Mouse (Mus musculus) fat pad, adult 2 months (tissue): Measurements from ENCODE around the gene Mpv17l.
"Not testable (repeated sequence)": the region's sequence is repeated elsewhere in the genome, so short reads cannot be mapped to it uniquely, and the experiment has no call there.

ENCODE experiments used
- DNase-seq: peaks from one replicate; pipeline ENCODE4 v3.0.0-alpha.2; 2011; ENCODE audit warnings: low read depth, low spot score; ENCODE audit errors: extremely low read depth

Mpv17l gene

GRCm38 (mm10) chr16:13927456-13928075 is 24.6 kb downstream of the Mpv17l start:
- no peak for DNase-seq

DNA sequence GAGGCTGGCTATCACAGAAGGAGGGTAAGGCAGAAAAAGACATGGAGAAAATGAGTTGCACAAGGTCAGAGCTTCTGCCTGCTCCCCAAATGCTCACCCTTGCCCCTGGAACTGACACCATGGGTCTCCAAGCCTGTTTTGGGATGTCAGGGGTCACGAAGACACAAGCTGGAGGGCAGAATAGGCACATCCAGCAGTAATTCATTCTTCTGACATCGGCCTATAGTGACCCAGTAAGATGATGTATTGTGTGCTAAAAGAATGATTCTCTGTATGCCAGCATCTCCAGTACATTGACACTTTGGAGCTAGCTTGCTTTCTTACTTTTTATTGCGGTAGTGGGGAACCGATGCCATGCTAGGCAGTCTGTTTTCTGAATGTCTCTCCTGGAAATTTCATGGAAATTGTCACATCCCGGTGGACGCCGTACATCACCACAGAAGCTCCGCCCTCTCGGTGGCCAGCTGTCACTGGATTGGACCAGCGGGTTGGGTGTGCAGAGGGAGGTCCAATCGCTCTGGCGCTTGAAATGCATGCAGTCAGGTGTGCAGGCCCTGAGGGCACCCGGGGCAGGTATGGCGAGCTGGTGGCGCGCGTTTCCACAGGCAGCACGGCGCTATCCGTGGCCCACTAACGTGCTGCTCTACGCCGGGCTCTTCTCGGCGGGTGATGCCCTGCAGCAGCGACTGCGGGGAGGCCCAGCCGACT is 37.3 kb downstream of the Mpv17l start:
- DNase-seq, result peak; percentile 11

DNA sequence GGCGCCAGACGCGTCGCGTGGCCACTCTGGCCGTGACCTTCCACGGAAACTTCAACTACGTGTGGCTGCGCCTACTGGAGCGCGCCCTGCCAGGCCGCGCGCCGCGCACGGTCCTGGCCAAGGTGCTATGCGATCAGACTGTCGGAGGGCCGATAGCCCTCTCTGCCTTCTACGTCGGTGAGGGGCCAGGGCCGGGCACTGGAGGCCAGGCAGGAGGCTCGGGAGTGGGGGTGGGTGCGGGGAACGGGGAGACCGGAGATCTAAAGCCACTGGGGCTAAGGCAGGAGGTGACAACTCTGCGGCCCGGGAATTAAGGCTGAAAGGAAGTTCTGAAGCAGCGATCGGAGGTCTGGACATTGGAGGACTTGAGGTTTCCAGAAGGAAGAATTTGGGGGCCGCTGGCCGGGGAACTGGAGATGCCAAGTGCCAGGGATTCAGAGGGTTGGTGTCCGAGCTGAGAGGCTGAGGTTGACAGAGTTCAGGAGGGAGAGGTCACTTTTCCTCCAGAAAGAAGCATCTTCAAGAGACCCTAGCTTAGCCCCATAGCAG is 38.0 kb downstream of the Mpv17l start:
- DNase-seq, result no peak

DNA sequence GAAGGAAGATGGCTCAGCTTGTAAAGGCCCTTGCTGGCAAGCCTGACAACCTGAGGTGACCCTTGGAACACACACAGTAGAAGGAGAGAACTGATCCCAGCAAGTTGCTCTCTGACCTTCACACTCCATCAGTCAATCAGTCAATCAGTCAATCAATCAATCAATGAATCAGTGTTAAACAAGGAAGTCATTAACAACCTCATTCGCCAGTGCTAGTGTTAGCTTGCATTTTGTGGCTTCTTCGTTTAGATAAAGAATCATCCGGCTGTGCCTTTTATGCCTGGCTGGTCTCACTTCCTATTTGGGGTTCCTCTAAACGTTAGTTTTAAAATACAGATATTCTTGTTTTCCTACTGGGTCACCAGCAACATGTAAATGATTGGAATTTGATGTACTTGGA is 41.2 kb downstream of the Mpv17l start:
- no peak for DNase-seq

GRCm38 (mm10) chr16:13944752-13945151 is 41.8 kb downstream of the Mpv17l start:
- DNase-seq, result no peak

- DNase-seq, result no peak
Observed at GRCm38 (mm10) chr16:13945153-13945552, 42.2 kb downstream of the Mpv17l start.

DNA sequence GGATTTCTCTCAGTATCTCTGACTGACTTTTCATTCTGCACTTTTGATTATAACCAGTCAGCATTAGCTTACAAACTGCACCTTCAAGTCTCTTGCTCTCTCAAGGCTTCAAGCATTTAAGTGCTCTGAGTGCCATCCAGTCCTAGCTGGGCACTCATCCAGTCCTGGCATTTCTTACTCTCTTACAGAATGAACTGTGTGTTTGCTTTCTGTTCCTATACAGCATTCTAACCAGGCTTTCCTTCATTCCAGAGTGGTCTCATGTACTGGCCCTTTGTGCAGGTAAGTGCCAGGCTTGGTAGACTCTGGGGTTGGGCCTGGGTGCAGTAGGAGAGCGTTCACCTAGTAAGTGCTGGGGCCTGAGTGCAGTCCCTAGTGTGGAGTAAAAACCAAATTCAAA is 43.3 kb downstream of the Mpv17l start:
- DNase-seq, result no peak

DNA sequence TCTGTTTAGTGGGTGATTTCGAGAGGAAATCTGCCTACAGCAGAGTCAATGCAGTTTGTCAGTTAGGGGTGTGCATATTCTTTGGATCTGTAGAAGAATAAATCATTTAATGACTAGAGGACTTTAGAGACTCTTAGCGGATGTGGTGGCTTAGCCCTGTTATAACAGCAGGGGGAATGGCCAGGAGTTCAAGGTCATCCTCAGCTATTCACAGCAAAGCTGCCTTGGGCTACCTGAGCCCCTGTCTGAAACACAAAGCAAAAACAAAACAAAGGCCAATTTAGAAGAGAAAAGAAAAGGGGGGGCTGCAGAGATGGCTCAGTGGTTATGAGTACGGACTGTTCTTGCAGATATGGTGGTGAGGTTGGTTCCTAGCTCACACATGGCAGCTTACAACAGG is 48.3 kb downstream of the Mpv17l start:
- DNase-seq, result no peak

GRCm38 (mm10) chr16:13962053-13962452 is 59.1 kb downstream of the Mpv17l start:
- no peak for DNase-seq

GRCm38 (mm10) chr16:13969096-13969495 is 66.1 kb downstream of the Mpv17l start:
- peak; percentile 36 for DNase-seq

- DNase-seq, result no peak
Observed at GRCm38 (mm10) chr16:13972051-13972450, 69.1 kb downstream of the Mpv17l start.

- DNase-seq, result not testable (repeated sequence)
Observed at GRCm38 (mm10) chr16:13976358-13976896, 73.5 kb downstream of the Mpv17l start.

DNA sequence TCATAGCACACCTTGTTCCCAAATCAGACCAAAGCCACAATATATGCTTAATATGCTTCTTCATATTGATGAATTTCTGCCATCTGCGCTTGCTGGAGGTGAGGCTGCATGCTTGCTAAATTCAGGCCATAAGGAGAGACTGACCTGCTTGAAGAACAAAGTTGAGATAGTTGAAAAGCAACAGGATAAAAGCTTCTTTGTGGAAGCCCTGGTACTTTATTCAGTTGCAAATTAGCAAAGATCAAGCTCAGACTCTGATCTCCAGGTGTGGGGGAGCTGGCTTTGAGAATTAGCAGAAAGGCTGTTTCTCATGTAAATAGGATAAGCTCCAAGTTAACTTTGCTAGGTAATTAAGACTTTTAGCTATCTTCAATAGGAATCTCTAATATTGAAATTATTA is 74.1 kb downstream of the Mpv17l start:
- not testable (repeated sequence) for DNase-seq

DNA sequence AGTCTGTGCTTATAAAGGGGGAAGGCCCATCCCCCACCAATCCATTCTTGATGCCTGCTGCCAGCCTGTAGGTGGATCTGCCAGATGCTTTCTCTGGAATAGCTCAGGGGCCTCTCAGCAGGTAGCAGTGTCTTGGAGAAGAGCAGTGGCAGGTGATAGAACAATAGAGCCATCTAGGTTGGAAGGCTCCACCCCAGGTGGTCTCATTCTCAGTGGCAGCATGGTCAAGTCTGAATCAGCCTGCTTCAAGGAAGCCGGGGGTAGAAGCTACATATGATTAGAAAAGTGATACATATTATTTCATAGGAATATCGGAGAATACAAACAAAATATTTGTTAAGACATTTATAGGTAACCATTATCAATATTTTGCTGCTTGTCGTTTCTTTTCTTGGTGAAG is 78.8 kb downstream of the Mpv17l start:
- DNase-seq, result not testable (repeated sequence)

DNA sequence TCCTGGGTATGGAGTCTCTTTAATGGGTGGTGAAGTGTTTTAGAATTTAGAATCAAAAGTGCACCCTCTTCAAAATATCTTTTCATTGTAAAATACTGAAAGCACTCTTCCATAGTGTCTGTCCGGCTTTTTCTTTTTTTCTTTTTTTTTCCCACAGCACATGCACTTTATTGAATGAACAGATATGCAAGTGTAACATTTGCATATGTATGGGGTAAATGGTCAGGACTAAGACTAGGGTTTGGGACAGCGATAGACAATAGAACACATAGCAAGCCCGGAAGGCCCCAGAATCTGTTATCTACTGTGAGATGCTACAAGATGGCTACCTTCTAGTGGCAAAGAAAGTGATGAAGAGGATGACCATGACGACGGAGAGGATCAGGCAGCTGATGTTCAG is 80.2 kb downstream of the Mpv17l start:
- no peak for DNase-seq

DNA sequence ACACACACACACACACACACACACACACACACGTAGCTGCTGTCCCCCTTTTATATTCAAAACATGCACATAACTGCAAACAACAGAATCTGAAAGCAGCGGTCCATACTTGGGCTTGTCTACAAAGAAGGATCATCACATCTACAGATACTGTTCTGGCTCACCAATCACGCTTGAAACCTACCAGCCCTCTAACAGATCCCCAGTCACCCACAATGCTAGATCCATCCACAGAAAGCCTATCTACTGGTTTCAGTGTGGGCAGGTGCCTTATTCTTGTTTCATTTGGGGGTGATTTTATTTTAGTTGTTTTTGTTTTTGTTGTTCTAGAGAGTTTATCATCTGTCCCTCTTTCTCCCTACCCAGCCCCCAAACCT is 83.2 kb downstream of the Mpv17l start:
- DNase-seq, result no peak

DNA sequence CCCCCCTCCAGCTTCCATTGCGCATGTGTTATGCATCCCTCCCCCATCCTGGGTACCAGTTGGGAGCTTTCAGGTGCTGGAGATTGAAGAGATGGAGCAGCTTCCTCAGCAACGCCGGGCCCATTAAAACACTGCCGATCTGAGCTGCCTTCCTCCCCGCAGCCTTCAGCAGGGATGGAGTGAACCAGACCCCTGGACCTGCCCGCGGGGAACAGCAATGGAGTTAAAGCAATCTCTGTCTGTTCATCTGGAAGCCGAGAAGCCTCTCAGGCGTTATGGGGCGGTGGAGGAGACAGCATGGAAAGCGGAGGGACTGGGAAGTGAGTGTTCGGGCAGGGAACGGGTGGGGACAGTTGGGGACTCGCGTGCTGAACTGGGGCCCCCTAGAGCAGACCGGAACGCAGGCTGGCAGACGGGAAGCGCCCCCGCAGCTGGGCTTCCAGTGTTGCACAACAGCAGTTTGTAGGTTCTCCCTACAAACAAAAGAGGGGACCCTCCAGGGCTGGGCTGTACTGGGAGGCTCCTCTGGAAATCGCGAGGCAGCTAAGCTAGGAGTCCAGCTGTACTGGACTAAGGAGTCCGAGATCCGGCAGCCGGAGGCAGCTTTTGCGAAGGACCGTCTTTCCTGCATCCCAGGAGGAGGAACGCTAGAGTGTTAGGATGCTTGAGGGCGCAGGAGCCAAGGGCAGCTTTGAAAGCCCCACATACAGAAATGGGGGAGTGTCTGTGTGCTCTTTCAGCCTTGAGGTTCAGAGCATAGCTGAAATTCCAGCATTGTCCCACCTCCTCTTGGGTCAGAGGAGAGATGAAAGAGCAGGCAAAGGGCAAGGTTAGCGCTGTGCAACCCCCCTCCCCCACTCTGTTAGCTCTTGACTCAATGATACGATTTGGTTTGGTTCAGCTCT is 83.9 kb downstream of the Mpv17l start, which contains the start of the genes 2900011O08Rik and Ifitm7:
TSS of gene 2900011O08Rik (plus strand) at position 31 of the 905 bp plus-strand sequence.
TSS of gene Ifitm7 (minus strand) at position 315 of the 905 bp plus-strand sequence.
- DNase-seq, result no peak

GRCm38 (mm10) chr16:13992518-13993248 is 89.7 kb downstream of the Mpv17l start:
- no peak for DNase-seq

- DNase-seq, result no peak
Observed at GRCm38 (mm10) chr16:13994076-13994475, 91.1 kb downstream of the Mpv17l start.

DNA sequence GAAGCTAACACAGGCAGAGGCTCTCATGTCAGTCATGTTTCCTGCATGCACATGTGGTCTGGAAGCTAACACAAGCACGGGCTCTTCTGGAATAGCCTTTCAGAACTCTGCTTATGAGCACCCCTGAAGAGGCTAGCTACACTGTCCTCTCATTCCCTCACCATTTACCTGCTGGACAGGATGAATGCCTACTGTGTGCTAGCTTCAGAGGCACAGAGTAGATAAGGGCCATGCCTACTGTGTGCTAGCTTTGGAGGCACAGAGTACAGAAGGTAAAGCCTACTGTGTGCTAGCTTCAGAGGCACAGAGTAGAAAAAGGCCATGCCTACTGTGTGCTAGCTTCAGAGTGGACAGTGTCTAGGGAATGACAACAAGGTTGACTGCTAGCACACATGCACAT is 91.5 kb downstream of the Mpv17l start:
- no peak for DNase-seq
